Mouse (Mus musculus) granulocyte monocyte progenitor cell, adult 5-6 weeks (primary cell): ENCODE results near the gene Pias1. TPM values are rescaled to one million over a fixed set of nuclear protein-coding genes. Genes with fewer than 3 reads are reported as not detected.

Source experiments
- total RNA-seq, 2 experiments: library from RNA; stranded (forward) in 1 of 2; stranded (reverse) in 1 of 2; fragments of 200-712, 200-1000 nt in 1 of 2; fragments of >200 nt in 1 of 2; fragmentation: Nextera tagmentation in 1 of 2; gene quantifications; 2 replicates each; pipeline ENCODE4 v1.2.3; 2014 to 2017

The Pias1 gene
- total RNA-seq, 2 experiments from 2014 or later: 19.0 to 44.4 TPM

Other genes with a start within 250 kb of the Pias1 start
- 22.2 and 27.5 TPM in 2 replicates for gene Fem1b, start 176.0 kb downstream of the Pias1 start, total RNA-seq (2014; fragmentation: Nextera tagmentation)
- 43.9 and 53.9 TPM in 2 replicates for gene Fem1b, start 176.0 kb downstream of the Pias1 start, total RNA-seq (2017)
- 61.8 and 79.0 TPM in 2 replicates for gene Cln6, start 149.1 kb downstream of the Pias1 start, total RNA-seq (2014; fragmentation: Nextera tagmentation)
- gene Cln6, start 149.1 kb downstream of the Pias1 start, total RNA-seq (2017): 17.0 and 20.7 TPM in 2 replicates
- gene Calml4, start 129.8 kb downstream of the Pias1 start, total RNA-seq (2014; fragmentation: Nextera tagmentation): 1.1 and 6.9 TPM in 2 replicates
- 0.13 and 2.3 TPM in 2 replicates for gene Calml4, start 129.8 kb downstream of the Pias1 start, total RNA-seq (2017)
- gene Skor1, start 161.0 kb upstream of the Pias1 start, total RNA-seq (2014; fragmentation: Nextera tagmentation): not detected in 2 replicates
- gene Skor1, start 161.0 kb upstream of the Pias1 start, total RNA-seq (2017): not detected in 2 replicates